Comparison of ENCODE assay signal across 8 mouse cellular contexts in genomic region chr1:86488326-86488725, GRCm38 (mm10). TPM values are rescaled to one million over a fixed set of nuclear protein-coding genes. Genes with fewer than 3 reads are reported as not detected.
A peak's percentile ranks its signal among the peaks of the same experiment; 100 is the strongest.
DNase-seq lines count a peak whose midpoint lies in the region; ATAC-seq and TF ChIP-seq lines count a peak whose summit lies in the region.

No protein-coding gene starts in this region.

- no peaks in the 10 kb centered on the region for H3K36me3 ChIP-seq in megakaryocyte, embryonic 14.5 days (replicated peaks; ENCODE audit: low read length)
- no peaks in the 10 kb centered on the region for H3K36me3 ChIP-seq in kidney, embryonic 14.5 days (ENCODE audit: control insufficient read depth, insufficient read depth, low read length)
- H3K36me3 ChIP-seq in midbrain, embryonic 16.5 days (ENCODE audit: control insufficient read depth, insufficient read depth, low read length), result no peaks in the 10 kb centered on the region

- peaks cover 62% of the 10 kb centered on the region for H3K4me1 ChIP-seq in megakaryocyte, embryonic 14.5 days
- no peaks in the 10 kb centered on the region for H3K4me1 ChIP-seq in embryonic fibroblast, embryonic 13.5 days (ENCODE audit: control insufficient read depth, insufficient read depth, low read length)
- peaks cover 30% of the 10 kb centered on the region for H3K4me1 ChIP-seq in kidney, embryonic 14.5 days (ENCODE audit: control insufficient read depth, insufficient read depth, low read length)
- peaks cover 7% of the 10 kb centered on the region for H3K4me1 ChIP-seq in midbrain, embryonic 16.5 days (ENCODE audit: control insufficient read depth, insufficient read depth, low read length)

- ATAC-seq in megakaryocyte, adult 5-6 weeks (ENCODE audit: poor library complexity, severe bottlenecking), result no peak
- no peak for ATAC-seq in kidney, embryonic 14.5 days (ENCODE audit: low FRiP score, low TSS enrichment)
- no peak for ATAC-seq in midbrain, embryonic 16.5 days

- peak overlapping the region; percentile 53 for H3K4me2 ChIP-seq in kidney, embryonic 14.5 days (replicated peaks; ENCODE audit: low read depth, low read length)
- H3K4me2 ChIP-seq in midbrain, embryonic 16.5 days (ENCODE audit: low read length), result peak overlapping the region; percentile 75

- DNase-seq in embryo, embryonic 10.5 days (ENCODE audit: low spot score), result no peak
- DNase-seq in spleen, postnatal 4 days (ENCODE audit: low spot score in 2 of 2), result no peak
- no peak for DNase-seq in right cerebral cortex, adult 2 months (ENCODE audit: low spot score in 2 of 2)

- TF ChIP-seq POLR2A in embryonic fibroblast, embryonic 13.5 days (IDR thresholded peaks at IDR 0.05; ENCODE audit: low read depth, low read length), result no peak; the same call in 1 of the 2 replicates

- no peak for TF ChIP-seq CTCF in embryonic fibroblast, embryonic 13.5 days (IDR thresholded peaks at IDR 0.05; ENCODE audit: borderline replicate concordance, insufficient read depth, low read length)

- 60% methylated on average over 7 of the region's 7 CpGs for WGBS in kidney, embryonic 14.5 days
- 42% methylated on average over 7 of the region's 7 CpGs for WGBS in midbrain, embryonic 16.5 days

- H3K27me3 ChIP-seq in megakaryocyte, embryonic 14.5 days (replicated peaks), result no peaks in the 10 kb centered on the region
- H3K27me3 ChIP-seq in kidney, embryonic 14.5 days (ENCODE audit: control insufficient read depth, insufficient read depth, low read length), result no peaks in the 10 kb centered on the region
- H3K27me3 ChIP-seq in midbrain, embryonic 16.5 days (ENCODE audit: control insufficient read depth, insufficient read depth, low read depth, low read length), result no peaks in the 10 kb centered on the region

- H3K9me3 ChIP-seq in megakaryocyte, embryonic 14.5 days, result no peaks in the 10 kb centered on the region
- no peaks in the 10 kb centered on the region for H3K9me3 ChIP-seq in kidney, embryonic 14.5 days (ENCODE audit: control insufficient read depth, low read length)
- H3K9me3 ChIP-seq in midbrain, embryonic 16.5 days (replicated peaks; ENCODE audit: control insufficient read depth, low read length, poor library complexity, severe bottlenecking), result no peaks in the 10 kb centered on the region

- peak overlapping the region; percentile 100 for H3K4me3 ChIP-seq in megakaryocyte, embryonic 14.5 days (replicated peaks)
- peak overlapping the region; percentile 66 for H3K4me3 ChIP-seq in embryonic fibroblast, embryonic 13.5 days (ENCODE audit: insufficient read depth, low read length)
- peak overlapping the region; percentile 47 for H3K4me3 ChIP-seq in kidney, embryonic 14.5 days (ENCODE audit: low read length)
- H3K4me3 ChIP-seq in midbrain, embryonic 16.5 days (ENCODE audit: low read depth, low read length), result peak overlapping the region; percentile 59

- peak overlapping the region; percentile 74 for H3K9ac ChIP-seq in kidney, embryonic 14.5 days (ENCODE audit: low read depth, low read length)
- H3K9ac ChIP-seq in midbrain, embryonic 16.5 days (ENCODE audit: low read depth, low read length), result peak overlapping the region; percentile 95

- no peak overlapping the region; the same call in 1 of the 2 replicates for H3K27ac ChIP-seq in embryonic fibroblast, embryonic 13.5 days (ENCODE audit: insufficient read depth, low read length)
- peak overlapping the region; percentile 86 for H3K27ac ChIP-seq in kidney, embryonic 14.5 days (ENCODE audit: low read depth, low read length)
- H3K27ac ChIP-seq in midbrain, embryonic 16.5 days (ENCODE audit: low read length), result peak overlapping the region; percentile 100

RNA-seq across cellular contexts. Expression of gene Ptma, which starts 38.2 kb away (rescaled TPM):
- polyA plus RNA-seq in megakaryocyte, embryonic 14.5 days (2012; ENCODE audit: insufficient read depth, low replicate concordance), result 6,261 and 14,151 TPM in 2 replicates
- 3,234 and 3,618 TPM in 2 replicates for total RNA-seq in megakaryocyte, adult 5-6 weeks (2015)
- total RNA-seq in megakaryocyte, adult 5-6 weeks (2017), result 4,288 and 4,305 TPM in 2 replicates
- polyA plus RNA-seq in embryonic fibroblast, embryonic 13.5 days (2011; ENCODE audit: insufficient read length, low read depth, missing spikeins), result 1,524 and 1,625 TPM in 2 replicates
- 3,750 and 4,450 TPM in 2 replicates for polyA plus RNA-seq in kidney, embryonic 14.5 days (2014; fragmentation: Nextera tagmentation; extraction: Ambion mirVana)
- 1,375 and 1,671 TPM in 2 replicates for polyA plus RNA-seq in midbrain, embryonic 16.5 days (2015; fragmentation: Nextera tagmentation; extraction: Ambion mirVana)

Comparison
In these comparisons a context has a peak if more than half of its experiments do, and no peak if none do; other contexts are left out.
1. H3K4me3 ChIP-seq: peak in every context shown above with its lines; median percentile 100 in megakaryocyte, embryonic 14.5 days; 66 in embryonic fibroblast, embryonic 13.5 days; 59 in midbrain, embryonic 16.5 days; 47 in kidney, embryonic 14.5 days.